9 mouse cellular contexts compared by ENCODE assay signal in the genomic region with DNA sequence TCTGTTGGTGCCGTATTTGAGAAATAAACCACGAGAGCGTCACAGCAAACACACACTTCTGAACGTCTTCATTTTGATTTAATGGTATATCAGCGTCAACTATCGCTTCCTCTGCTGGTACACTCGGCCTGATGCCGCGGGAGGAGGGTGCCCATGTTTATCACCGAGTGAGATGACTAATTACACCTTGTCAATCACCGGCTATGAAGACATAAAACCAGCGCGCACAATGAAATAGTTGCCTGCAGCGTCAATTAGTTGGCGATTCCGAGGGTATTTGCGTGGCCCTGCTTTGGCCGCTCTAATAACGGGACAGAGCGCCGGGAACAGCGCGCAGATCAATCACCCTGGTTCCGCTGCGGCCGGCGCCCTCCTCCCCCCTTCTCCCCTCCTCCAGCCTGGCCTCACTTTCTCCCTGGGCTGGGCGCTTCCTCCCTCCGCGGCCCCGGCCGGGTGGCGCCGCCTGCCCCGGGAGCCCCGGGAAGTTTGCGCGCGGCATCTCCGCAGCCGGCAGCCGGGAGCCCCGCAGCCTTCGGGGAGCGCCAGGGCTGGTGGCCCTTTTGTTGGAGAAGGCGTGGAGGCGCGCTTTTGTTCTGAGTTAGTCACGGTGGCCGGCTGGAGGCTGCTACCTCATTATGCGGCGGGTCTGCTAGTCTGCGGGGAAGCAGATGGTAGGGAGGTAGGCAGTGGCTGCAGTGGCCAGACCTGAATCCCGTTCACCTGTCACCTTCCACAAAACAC. TPM values are rescaled to one million over a fixed set of nuclear protein-coding genes. Genes with fewer than 3 reads are reported as not detected.
DNase-seq lines count a peak whose midpoint lies in the region; ATAC-seq and TF ChIP-seq lines count a peak whose summit lies in the region.
"Had no signal": no experiment of that assay in that cellular context is flagged by ENCODE, and none has a peak within 500 bp of the region (broad histone marks: within the 10 kb centered on the region; RNA-seq: fewer than 3 reads in every experiment).

No protein-coding gene starts in this region.

- no peak overlapping the region for H3K27ac ChIP-seq in kidney, embryonic 14.5 days (ENCODE audit: low read depth, low read length)
- H3K27ac ChIP-seq in liver, embryonic 13.5 days, result no peak overlapping the region
- H3K27ac ChIP-seq in stomach, postnatal 0 days (replicated peaks), result no peak overlapping the region

- H3K4me1 ChIP-seq in kidney, embryonic 14.5 days (ENCODE audit: control insufficient read depth, insufficient read depth, low read length), result peaks cover 16% of the 10 kb centered on the region; the same call in 1 of the 2 replicates
- peaks cover 24% of the 10 kb centered on the region for H3K4me1 ChIP-seq in liver, embryonic 13.5 days (replicated peaks)
- H3K4me1 ChIP-seq in stomach, postnatal 0 days (replicated peaks; ENCODE audit: control insufficient read depth, insufficient read depth), result peaks cover 5% of the 10 kb centered on the region; the same call in 1 of the 2 replicates

- no peak for DNase-seq in kidney, adult 9 months
- peak; percentile 62 for DNase-seq in MN1 (ENCODE audit: low spot score)
- DNase-seq in liver, embryonic 13.5 days, result no peak
- no peak for DNase-seq in stomach, postnatal 0 days (ENCODE audit: low spot score)
- DNase-seq in frontal cortex, postnatal 14 days (ENCODE audit: low spot score in 2 of 2), result no peak

- H3K4me2 ChIP-seq in kidney, embryonic 14.5 days (replicated peaks; ENCODE audit: low read depth, low read length), result peak overlapping the region; percentile 25
- H3K4me2 ChIP-seq in liver, embryonic 13.5 days, result peak overlapping the region; percentile 52
- H3K4me2 ChIP-seq in stomach, postnatal 0 days (replicated peaks; ENCODE audit: low read depth), result peak overlapping the region; percentile 25; the same call in 1 of the 2 replicates

- H3K9me3 ChIP-seq in kidney, embryonic 14.5 days (ENCODE audit: control insufficient read depth, low read length), result no peaks in the 10 kb centered on the region
- no peaks in the 10 kb centered on the region for H3K9me3 ChIP-seq in liver, embryonic 13.5 days (replicated peaks)
- no peaks in the 10 kb centered on the region for H3K9me3 ChIP-seq in stomach, postnatal 0 days (ENCODE audit: control insufficient read depth, low read length)

- TF ChIP-seq EP300 in stomach, postnatal 0 days (optimal IDR thresholded peaks at IDR 0.05), result no peak

- H3K9ac ChIP-seq in kidney, embryonic 14.5 days (ENCODE audit: low read depth, low read length), result no peak overlapping the region
- H3K9ac ChIP-seq in liver, embryonic 13.5 days, result no peak overlapping the region
- H3K9ac ChIP-seq in stomach, postnatal 0 days (ENCODE audit: low read length), result no peak overlapping the region

- H3K4me3 ChIP-seq in kidney, embryonic 14.5 days (ENCODE audit: low read length), result peak overlapping the region; percentile 26
- peak overlapping the region; percentile 37 for H3K4me3 ChIP-seq in liver, embryonic 13.5 days (replicated peaks)
- H3K4me3 ChIP-seq in stomach, postnatal 0 days (ENCODE audit: low read depth, low read length), result peak overlapping the region; percentile 17; the same call in 1 of the 2 replicates

- TF ChIP-seq CTCF in stomach, postnatal 0 days (IDR thresholded peaks at IDR 0.05; ENCODE audit: low read depth), result no peak

- ATAC-seq in kidney, embryonic 14.5 days (ENCODE audit: low FRiP score, low TSS enrichment), result no peak
- peak; percentile 26 for ATAC-seq in granulocyte monocyte progenitor cell, adult 5-6 weeks (replicated peaks; ENCODE audit: poor library complexity, severe bottlenecking)
- ATAC-seq in liver, embryonic 13.5 days (ENCODE audit: low read depth), result no peak
- no peak for ATAC-seq in stomach, postnatal 0 days (ENCODE audit: low FRiP score, low TSS enrichment)
- no peak for ATAC-seq in cerebellum, adult (ENCODE audit: insufficient number of reproducible peaks, low FRiP score, low TSS enrichment)

- H3K36me3 ChIP-seq in kidney, embryonic 14.5 days (ENCODE audit: control insufficient read depth, insufficient read depth, low read length), result no peaks in the 10 kb centered on the region
- no peaks in the 10 kb centered on the region for H3K36me3 ChIP-seq in liver, embryonic 13.5 days
- H3K36me3 ChIP-seq in stomach, postnatal 0 days (ENCODE audit: control insufficient read depth, insufficient read depth, low read length), result no peaks in the 10 kb centered on the region

- H3K27me3 ChIP-seq in kidney, embryonic 14.5 days (ENCODE audit: control insufficient read depth, insufficient read depth, low read length), result peaks cover 99% of the 10 kb centered on the region
- peaks cover 100% of the 10 kb centered on the region for H3K27me3 ChIP-seq in liver, embryonic 13.5 days
- peaks cover 51% of the 10 kb centered on the region for H3K27me3 ChIP-seq in stomach, postnatal 0 days (ENCODE audit: control insufficient read depth, insufficient read depth, low read length)

- WGBS in kidney, embryonic 14.5 days, result under 1% methylated on average over 51 of the region's 54 CpGs
- WGBS in liver, embryonic 13.5 days (ENCODE audit: insufficient replicate concordance), result under 1% methylated on average over 54 of the region's 54 CpGs
- WGBS in stomach, postnatal 0 days, result under 1% methylated on average over 48 of the region's 54 CpGs

RNA-seq across cellular contexts. Expression of gene Lhx2, which starts 8.9 kb away (rescaled TPM):
- polyA plus RNA-seq in kidney, embryonic 14.5 days (2014; fragmentation: Nextera tagmentation; extraction: Ambion mirVana), result not detected in 2 replicates
- not detected in 2 replicates for total RNA-seq in granulocyte monocyte progenitor cell, adult 5-6 weeks (2014; fragmentation: Nextera tagmentation)
- not detected in 2 replicates for total RNA-seq in granulocyte monocyte progenitor cell, adult 5-6 weeks (2017)
- 2.7 and 2.9 TPM in 2 replicates for polyA plus RNA-seq in liver, embryonic 13.5 days (2015; fragmentation: Nextera tagmentation; extraction: Ambion mirVana)
- polyA plus RNA-seq in stomach, postnatal 0 days (2015; fragmentation: Nextera tagmentation; extraction: Ambion mirVana), result not detected in 2 replicates
- polyA plus RNA-seq: large intestine, adult 2 months had no signal
